Mouse (Mus musculus): ENCODE measurements around the gene Mgat4e.
A peak's percentile ranks its signal among the peaks of the same experiment; 100 is the strongest.
"Not testable (repeated sequence)": the region's sequence is repeated elsewhere in the genome, so short reads cannot be mapped to it uniquely, and the experiment has no call there.

The Mgat4e gene

DNA sequence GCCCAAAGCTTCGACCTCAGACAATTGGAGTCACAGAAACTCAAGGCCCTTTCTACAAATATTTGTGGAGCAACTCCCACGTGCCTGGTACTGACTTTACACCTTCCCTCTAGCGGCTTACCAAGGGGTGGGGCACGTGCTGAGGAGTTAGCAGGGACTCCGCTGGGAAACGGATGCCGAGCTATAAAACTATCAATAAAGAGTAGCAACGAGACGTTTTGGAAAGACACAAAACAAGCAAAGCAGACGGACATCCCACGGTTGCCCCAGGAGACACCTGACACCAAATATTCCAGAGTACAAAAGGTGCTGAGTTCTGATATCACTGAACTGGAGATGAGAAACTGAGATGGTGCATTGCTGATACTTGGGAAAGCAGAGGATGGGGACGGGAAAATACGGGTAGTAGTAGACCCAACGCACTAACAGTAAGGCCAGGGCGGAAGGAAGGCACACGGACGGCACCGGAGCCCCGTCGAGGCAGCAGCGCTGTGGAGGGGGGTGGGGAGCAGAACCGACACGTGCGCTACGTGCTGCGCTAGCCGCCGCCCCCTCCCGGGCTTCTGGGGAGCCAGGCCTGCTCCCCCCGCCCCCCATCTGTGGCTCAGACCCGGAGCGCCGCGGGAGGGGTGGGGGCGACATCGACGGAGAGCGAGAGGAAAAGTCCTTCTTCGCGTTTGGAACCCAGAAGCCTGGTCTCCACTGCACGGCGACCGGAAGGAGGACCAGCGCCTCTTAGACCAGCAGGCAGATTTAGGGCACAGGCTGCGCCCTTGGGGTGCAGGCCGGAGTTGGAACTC, 6.6 kb upstream of the Mgat4e start:
- DNase-seq (ENCODE audit: low read depth), result peak; percentile 74

DNA sequence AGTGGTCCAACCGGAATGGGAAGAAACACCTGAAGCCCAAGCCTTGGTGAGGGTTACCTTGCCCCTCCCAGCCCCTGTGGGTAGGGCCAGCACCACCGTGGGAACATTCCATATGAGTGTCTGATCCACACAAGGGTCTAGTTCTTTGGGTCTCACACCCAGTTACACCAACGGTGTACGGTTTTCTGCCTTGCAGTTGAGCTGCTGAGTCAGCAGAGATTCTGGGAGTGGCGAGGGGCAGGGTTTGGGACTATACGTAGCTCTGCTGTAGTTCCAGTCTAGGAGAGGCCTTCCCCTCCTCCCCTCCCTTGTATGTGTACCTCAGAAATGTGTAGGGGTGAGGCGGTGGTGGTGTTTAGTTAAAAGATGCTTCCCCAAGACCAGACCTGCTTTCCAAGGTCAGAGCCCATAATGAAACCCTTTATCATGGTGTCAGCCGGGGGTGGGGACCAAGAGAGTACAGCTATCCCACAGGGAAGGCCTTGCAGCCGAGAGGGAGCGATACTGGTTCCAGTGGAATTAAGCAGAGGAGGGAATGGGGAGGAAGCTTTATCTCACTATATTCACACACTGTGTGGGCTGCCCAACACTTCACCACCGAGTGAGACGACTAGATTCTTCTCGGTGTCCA, 5.9 kb upstream of the Mgat4e start:
- peak; percentile 18 for DNase-seq (ENCODE audit: low read depth)

DNA sequence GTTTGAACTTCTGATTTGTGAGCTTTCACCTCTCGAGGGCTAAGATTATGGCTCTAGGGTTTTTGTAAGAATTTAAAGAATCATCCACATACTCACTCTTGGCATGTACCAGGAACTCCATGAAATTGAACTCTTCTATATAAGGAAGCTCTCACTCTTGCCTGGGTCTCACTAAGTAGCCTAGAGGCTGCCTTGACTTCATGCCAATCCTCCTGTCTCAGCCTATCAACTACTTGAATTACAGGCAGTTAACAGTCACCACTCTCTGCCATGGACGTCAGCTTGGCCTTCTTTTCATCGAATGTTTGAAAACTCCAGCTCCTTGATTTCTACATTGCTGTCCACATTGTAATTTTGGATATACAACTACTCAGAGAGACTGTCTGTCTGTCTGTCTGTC, 2.9 kb upstream of the Mgat4e start:
- DNase-seq (ENCODE audit: low read depth), result no peak

DNA sequence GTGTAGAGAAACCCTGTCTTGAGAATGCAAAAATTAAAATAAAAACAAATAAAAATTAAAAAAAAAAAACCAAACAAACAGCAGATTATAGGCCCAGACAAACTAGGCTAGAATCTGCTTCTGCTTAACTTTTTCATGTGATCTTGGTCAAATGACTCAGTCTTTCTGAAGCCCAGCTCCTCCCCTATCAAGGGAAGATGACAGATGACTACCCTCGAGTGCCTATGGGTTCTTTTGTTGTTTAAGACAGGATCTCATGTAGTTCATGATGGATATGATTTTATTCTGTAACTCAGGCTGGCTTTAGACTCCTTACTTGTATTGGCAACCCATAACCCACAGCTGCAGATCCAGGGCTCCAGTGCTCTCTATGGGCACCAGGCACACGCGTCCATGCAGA, 2.4 kb upstream of the Mgat4e start:
- no peak for DNase-seq (ENCODE audit: low read depth)

DNA sequence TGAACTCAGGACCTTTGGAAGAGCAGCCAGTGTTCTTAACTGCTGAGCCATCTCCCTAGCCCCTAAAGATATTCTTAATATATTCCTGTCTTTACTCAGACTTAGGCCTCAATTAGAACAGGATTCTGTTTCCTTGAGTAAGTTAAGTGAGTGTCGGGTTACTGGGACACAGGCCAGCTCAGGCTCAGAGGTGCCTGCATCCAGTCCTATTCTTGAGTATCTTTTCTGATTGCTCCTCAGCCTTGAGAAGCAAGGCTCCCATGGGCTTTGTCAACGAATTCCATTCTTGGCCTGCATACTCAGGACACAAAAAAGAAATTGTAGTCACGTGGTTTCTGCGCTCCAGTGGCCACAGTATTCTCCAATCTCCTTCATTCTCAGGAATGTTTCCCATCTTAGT, 1.3 kb downstream of the Mgat4e start:
- DNase-seq (ENCODE audit: low read depth), result no peak

DNA sequence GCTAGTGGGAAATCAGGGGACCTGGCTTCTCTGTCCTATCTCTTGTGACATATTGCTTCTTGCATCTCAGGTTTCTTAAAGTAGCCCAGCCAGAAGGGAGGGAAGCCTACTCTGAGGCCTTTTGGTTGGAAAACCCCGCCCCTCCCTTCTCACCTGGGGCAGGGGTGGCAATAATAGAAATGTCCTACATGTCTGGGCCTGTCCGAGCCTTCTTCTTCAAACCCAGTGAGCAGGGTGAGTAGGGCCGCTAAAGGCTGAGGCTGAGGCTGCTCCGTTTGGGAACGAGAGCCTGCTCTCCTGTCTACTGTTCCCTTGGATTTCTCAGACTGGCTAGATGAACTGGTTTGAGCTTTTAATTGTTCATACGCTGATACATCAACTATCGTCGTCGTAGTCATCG, 8.9 kb downstream of the Mgat4e start:
- no peak for DNase-seq (ENCODE audit: low read depth)

DNA sequence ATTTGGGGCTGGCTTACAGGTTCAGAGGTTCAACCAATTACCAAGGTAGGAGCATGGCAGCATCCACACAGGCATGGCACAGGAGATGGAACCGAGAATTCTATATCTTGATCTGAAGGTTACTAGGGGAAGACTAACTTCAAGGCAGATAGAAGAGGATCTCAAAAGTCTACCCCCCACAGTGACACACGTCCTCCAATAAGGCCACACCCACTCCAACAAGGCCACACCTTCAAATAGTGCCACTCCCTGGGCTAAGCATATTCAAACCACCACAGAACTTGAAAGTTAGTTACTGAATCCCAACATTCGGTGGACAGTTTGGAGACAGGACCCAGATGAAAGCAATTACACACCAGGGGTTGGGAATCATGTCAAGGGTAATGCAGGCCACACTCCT, 14.0 kb downstream of the Mgat4e start:
- DNase-seq (ENCODE audit: low read depth), result no peak

DNA sequence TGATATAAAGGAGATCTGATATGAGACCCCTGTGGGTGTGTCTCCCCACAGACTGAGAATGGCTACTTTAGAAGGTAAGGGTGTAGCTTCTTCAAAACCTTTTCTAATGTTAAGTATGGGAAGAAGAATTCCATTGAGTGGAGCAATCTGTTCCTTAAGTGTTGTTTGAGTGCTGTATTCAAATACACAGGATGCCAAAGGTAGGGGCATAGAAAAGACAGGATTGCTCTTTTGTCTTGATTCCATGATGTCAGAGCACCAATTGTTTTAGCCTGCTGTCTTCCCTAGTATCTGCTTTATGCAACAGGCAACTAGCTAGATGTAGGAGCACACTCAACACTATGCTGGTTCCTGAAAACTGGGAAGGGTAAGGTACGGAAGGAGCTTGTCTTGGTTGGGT, 14.4 kb downstream of the Mgat4e start:
- DNase-seq (ENCODE audit: low read depth), result no peak

DNA sequence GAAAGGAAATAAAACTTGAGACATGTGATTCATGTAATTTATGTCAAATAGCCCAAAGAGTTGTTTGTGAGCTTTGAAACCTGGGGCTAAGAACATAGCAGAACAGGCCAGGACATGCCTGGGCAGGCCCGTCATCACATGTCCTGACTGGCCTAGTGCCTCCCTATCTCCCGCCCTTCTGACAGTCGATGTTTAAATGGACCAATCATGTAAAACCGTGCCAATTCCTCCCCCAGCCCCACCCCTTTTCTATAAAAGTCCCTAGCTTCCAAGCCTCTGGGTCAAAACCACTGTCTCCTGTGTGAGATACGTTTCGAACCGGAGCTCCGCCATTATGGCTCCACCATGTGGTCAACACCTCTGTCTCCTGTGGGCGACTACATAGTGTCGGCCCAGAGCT, 15.8 kb downstream of the Mgat4e start:
- DNase-seq (ENCODE audit: low read depth), result not testable (repeated sequence)

DNA sequence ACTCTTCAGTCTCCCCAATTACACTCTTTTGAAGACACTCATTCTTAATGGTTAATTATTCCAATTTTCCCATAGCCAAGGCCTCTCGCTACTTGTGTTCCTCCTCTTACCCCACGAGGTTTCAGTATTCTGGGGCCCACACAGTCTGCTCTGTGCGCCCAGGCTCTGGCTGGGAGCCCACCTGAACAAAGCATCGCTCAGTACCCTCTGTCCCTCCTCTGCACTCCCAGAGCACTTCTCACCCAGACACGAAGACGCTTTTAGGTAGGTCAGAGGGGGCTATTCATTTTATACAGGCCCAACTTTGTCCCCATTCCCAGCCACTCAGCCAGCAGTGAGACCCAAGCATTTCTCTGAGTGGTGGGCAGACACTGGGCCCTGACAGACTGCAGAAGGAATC, 18.9 kb downstream of the Mgat4e start:
- DNase-seq (ENCODE audit: low read depth), result no peak

DNA sequence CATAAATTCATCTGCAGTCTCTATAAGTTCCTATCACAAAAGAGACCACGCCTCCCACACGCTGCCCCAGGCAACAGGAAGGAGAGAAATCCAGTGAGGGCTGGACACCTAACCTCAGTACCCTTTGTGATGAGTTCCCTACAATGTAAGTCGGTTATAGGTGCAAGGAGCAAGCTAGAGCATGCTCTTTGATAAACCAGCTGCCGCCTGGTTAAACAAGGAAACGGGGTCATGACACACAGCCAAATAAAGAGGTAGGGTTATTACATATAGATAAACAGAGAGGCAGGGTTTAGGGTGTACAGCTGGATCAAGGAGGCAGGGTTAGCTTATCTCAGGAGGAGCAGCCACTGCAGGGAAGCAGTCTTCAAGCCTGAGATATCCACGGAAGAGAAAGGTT, 22.7 kb downstream of the Mgat4e start:
- DNase-seq (ENCODE audit: low read depth), result no peak

DNA sequence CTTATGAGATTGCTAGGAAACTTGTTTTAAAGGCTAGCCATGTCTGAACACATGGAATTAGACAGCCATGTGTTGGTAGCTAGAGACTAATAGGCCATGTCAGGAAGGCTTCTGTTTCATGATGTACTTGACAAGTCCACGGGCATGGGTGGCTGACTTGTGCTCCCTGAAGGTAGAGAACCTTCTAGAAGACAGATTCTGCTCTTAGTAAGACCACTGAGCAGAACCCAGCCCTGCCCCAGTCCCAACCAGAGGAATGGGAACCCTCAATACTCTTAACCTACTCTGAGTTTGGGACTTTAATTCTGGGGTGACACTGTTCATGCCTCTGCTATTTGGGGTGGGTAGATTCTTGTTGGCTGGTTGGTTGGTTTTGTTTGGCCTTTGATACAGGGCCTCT, 24.5 kb downstream of the Mgat4e start:
- no peak for DNase-seq (ENCODE audit: low read depth)

DNA sequence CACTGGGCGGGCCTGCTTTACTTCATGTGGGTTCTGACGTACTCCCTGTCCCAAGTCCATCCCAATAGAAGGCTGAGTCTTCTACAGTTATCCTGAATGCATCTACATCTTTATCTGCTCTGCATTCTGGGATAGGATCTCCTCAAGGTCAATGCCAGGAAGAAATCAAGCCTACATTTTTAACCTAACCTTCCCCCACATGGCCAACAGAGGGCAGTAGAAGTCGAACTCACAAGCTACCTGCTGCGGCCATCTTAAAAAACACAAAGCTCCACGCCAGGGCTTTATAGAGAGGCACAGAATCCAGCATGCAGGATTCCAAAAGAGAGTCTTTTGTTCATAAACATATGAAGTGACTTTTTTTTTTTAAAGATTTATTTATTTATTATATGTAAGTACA, 25.1 kb downstream of the Mgat4e start:
- peak; percentile 75 for DNase-seq (ENCODE audit: low read depth)

DNA sequence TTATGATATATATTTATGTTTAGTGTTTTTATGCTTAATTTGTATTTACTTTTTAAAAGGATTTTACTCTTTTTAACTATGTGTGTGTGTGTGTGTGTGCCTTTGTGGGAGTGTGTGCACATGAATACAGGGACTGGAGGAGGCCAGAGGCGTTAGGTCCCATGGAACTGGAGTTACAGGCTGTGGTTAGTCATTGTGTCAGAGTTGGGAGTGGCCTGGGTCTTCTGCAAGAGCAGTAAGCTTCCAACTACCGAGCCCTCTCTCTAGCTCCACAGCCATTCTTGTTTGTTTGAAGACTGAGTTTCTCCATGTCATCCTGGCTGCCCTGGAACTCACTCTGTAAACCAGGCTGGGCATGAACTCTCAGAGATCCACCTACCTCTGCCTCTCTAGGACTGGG, 27.2 kb downstream of the Mgat4e start:
- no peak for DNase-seq (ENCODE audit: low read depth)

DNA sequence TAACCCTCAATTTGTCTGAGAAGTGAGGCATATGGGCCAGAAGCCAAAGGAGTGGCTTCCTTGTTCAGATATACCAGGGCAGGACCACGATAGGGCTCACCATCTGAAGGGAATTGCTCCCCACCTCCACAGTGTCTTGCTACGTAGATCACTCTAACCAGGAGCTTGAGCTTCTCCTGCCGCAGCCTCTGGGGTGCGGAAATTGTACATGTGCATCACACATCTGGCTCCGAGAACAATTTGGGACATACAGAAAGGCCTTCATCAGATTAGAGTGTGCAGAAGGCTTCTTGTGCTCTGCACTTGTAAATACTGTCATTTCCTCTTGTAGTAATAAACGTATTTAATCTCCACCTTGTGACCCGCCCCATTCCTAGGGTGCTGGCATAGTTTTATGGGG, 28.3 kb downstream of the Mgat4e start:
- DNase-seq (ENCODE audit: low read depth), result no peak

DNA sequence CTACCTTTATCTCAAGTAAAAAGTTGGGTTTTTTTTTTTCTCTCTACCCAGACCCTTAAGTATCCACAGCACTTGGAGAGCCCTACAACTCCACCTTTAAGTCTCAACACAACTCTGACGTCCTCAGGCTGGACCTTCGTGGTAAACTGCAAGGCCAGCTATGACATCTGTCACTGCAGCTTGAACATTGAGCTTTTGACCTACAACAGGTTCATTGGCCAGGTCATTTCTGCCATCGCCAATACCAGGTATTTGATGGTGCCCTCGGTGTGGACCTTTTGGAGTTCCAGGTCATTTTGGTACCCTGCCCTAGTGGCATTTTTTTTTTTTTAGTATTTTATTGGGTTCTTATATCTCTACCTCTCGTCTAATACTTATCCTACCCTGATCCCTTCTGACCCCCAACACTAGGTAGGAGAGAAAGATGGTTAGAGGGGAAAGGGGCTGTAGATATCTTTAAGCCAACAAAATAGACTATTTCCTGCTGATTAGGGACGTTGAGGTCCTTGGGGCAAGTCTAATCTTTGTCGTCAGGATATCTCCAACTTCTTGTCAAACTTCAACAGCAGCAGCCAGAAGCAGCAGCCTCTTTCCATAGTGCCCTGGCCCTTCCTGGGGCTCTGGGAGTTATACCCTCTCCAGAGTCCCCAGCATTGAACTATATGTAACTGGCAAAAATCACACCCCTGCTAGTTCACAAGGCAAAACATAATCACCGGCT, 29.3 kb downstream of the Mgat4e start:
- DNase-seq (ENCODE audit: low read depth), result no peak

DNA sequence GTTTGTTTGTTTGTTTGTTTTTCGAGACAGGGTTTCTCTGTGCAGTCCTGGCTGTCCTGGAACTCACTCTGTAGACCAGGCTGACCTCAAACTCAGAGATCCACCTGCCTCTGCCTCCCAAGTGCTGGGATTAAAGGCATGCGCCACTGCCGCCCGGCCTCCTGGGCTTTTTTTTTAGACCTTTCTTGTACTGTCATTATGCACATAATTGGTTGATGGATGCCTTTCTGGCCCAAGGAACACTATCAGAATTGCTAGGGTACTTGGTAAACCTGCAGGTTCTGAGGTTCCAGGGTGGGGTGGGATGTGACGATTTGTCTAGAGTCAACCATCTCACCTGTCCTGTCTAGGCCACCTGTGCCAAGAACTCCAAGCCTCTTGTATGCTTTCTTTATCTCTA, 30.3 kb downstream of the Mgat4e start:
- DNase-seq (ENCODE audit: low read depth), result not testable (repeated sequence)

DNA sequence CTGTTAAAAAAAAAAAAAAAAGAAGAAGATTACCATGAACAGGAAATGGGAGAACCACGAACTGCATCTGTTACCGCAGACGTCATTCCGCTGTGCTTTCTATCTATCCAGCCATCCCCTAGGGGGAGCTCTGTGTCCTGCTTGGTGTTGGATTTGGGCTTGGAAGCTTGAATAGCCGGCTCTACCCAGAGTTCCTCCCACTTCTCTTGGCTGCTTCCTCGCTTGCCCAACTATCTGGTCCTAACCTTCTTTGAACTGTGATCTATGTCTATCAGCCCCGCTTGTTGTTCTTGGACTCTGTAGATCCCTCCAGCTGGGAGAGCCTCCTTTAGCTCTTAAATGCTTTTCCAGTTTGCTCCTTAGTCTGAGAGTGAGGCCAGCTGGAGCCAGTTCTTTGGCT, 30.8 kb downstream of the Mgat4e start:
- peak; percentile 79 for DNase-seq (ENCODE audit: low read depth)

DNA sequence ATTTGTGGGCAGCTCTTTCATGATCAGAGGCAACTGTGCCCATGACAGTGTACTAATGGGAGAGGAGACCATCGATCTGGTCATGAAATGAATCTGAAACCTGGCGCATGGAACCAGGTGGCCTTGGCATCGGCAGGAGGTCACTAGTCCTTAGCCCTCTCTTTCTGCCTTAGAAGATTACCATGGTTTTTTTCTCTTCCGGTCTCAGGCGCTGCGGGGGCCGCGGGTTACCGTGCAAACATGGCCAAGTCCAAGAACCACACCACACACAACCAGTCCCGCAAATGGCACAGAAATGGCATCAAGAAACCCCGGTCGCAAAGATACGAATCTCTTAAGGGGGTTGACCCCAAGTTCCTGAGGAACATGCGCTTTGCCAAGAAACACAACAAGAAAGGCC, 31.6 kb downstream of the Mgat4e start:
- not testable (repeated sequence) for DNase-seq (ENCODE audit: low read depth)

DNA sequence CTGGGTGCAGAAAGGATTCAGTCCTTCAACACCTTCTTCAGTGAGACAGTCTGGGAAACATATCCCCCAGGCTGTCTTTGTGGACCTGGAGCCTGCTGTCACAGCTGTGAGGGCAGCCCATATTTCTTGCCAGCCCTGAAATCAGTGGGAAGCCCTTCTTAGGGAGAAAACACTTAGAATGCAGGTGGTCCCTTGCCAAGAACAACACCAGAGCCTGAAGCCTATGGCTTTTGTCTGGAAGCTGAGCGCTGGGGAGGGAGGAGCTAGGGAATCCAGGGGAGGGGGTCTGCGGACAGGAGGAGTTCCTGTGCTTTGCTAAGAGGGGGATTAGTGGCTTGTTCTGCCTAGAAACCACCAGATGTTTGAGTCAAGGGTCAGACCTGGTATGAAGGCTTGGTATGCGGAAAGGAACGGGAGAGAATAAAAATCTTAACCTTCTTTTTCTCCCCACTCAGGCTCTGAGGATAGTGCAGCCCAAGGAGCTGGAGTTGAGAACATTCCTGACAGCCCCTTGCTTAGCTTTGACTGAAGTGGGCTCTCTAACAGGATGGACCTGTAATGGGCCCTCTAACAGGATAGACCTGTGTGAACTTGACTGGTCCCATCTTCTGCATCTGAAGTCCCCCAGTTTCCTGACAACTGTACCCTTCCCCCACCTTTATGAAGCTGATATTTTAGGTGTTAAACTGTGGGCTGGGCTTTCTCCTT, 32.8 kb downstream of the Mgat4e start:
- no peak for DNase-seq (ENCODE audit: low read depth)

DNA sequence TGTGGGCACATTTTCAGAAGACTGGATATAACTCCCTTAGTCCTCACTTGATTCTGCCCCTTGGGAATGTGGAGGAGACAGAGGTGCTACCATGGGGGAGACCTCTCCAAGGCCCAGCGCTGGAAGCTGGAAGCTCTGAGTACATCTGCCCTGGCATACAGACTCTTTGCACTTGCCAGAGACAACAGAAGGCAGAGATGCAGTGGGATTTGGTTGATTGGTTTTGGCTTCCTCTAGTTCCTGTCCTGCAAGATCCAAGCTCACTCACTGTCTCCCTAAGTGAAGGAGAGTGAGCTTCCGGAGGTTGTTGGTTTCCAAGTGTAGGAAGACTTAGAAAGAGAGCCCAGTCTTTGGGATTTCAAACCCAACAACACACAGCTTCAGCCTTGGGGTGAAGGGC, 33.6 kb downstream of the Mgat4e start:
- no peak for DNase-seq (ENCODE audit: low read depth)

DNA sequence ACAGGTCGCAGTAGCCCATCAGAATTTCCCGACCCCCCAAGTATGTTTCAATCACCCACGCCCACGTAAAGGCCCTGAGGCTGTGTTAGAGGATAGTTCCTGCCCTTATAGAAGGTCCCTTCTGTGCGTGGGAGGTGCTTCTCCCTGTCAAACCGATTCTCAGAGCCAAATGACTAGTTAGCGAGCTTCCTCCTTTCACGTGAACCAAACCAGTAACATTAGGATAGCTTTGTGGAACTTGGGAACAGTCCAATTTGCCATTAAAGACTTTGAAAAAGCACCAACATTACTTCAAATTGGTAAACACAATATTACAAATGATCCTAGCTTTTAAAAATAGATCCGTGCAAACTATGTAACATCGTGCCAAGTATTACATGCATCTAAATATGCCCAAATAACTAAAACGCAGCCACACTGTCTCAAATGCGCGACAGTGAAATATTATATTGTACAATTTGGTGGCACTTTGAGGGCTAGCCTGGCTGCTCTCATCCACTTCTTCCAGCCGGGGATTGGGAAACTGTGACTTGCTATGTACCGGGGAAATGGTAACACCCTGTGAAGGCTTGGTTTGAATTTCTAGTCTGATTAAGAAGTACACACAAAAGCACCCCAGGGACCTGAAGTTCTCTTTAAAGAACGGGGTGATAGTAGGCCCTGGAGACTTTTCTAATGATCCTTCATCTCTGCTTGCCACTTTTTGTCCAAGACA, 35.4 kb downstream of the Mgat4e start:
- DNase-seq (ENCODE audit: low read depth), result no peak
